Mouse (Mus musculus): ENCODE measurements around the gene Icmt. TPM values are rescaled to one million over a fixed set of nuclear protein-coding genes. Genes with fewer than 3 reads are reported as not detected.

The Icmt gene
- polyA plus RNA-seq, 1 experiment from 2014 or later, result 28.3 TPM

DNA sequence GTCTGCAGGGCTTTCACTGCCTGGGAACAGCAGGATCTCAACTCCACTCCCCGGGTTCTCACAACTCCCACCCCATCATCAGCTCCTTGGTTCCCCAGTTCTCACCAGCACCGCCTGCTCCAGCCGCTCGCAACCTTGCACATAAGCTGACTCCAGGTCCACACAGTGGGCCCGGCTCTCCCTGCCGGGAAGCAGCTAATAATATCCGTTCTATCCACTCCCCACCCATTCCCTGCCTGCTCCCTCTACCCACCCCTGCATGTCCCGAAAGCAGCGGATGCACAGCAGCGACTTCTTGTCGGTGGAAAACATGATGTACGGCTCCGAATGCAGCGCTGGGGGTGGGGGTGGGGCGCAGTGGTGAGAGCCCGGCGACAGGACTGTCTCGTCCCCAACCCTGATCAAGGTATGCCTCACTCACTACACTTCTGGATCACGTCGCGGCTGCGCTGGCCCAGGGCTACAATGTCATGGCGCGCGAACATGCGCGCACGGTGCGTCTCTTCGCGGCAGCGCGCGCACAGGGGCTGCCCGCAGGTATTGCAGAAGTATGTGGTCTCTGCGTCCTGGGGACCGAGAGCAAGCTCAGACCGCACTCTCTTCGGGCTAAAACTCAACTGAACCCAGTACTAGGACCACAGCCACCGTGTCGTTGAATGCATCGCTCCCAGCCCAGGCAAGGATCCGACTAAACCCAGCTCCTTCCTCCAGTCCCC is 18.6 kb downstream of the Icmt start:
- Histone ChIP-seq H3K4me1 (ENCODE audit: control insufficient read depth, insufficient read depth, low read length) (peaks cover 21% of the 10 kb centered on the region; the same call in 1 of the 2 replicates), H3K27me3 (ENCODE audit: control insufficient read depth, insufficient read depth, low read length) (peaks cover 70% of the 10 kb centered on the region), H3K36me3 (ENCODE audit: control insufficient read depth, insufficient read depth, low read length) (no peaks in the 10 kb centered on the region), H3K4me3 (ENCODE audit: low read depth, low read length) (peak overlapping the region; percentile 20), H3K27ac (replicated peaks; ENCODE audit: low read depth, low read length) (no peak overlapping the region), H3K9me3 (ENCODE audit: control insufficient read depth, low read length) (no peaks in the 10 kb centered on the region), H3K9ac (ENCODE audit: low read length) (peak overlapping the region; percentile 12; the same call in 1 of the 2 replicates), H3K4me2 (ENCODE audit: low read depth, severe bottlenecking) (peak overlapping the region; percentile 45)
- under 1% methylated on average over 43 of the region's 43 CpGs for WGBS
- ATAC-seq (ENCODE audit: insufficient number of reproducible peaks, low FRiP score, low TSS enrichment, low read depth) (no peak), DNase-seq (ENCODE audit: low spot score) (peak; percentile 43)

- DNase-seq (ENCODE audit: low spot score), result no peak
- no peak overlapping the region for H3K9ac ChIP-seq (ENCODE audit: low read length)
- H3K36me3 ChIP-seq (ENCODE audit: control insufficient read depth, insufficient read depth, low read length), result no peaks in the 10 kb centered on the region
- 82% methylated on average over 6 of the region's 6 CpGs for WGBS
- no peak overlapping the region for H3K4me2 ChIP-seq (ENCODE audit: low read depth, severe bottlenecking)
- H3K27ac ChIP-seq (replicated peaks; ENCODE audit: low read depth, low read length), result no peak overlapping the region
- ATAC-seq (ENCODE audit: insufficient number of reproducible peaks, low FRiP score, low TSS enrichment, low read depth), result no peak
- H3K4me1 ChIP-seq (ENCODE audit: control insufficient read depth, insufficient read depth, low read length), result peaks cover 18% of the 10 kb centered on the region; the same call in 1 of the 2 replicates
- H3K4me3 ChIP-seq (ENCODE audit: low read depth, low read length), result no peak overlapping the region
- H3K27me3 ChIP-seq (ENCODE audit: control insufficient read depth, insufficient read depth, low read length), result peaks cover 52% of the 10 kb centered on the region
- H3K9me3 ChIP-seq (ENCODE audit: control insufficient read depth, low read length), result no peaks in the 10 kb centered on the region
Measured at GRCm38 (mm10) chr4:152317631-152318033, 20.6 kb downstream of the Icmt start.

- no peak within 1 kb of the TSS for H3K9ac ChIP-seq (ENCODE audit: low read length)
- H3K4me1 ChIP-seq (ENCODE audit: control insufficient read depth, insufficient read depth, low read length), result peaks cover 10% of the 10 kb centered on the region; the same call in 1 of the 2 replicates
- H3K4me3 ChIP-seq (ENCODE audit: low read depth, low read length), result no peak within 1 kb of the TSS
- DNase-seq (ENCODE audit: low spot score) (peak; percentile 64), ATAC-seq (ENCODE audit: insufficient number of reproducible peaks, low FRiP score, low TSS enrichment, low read depth) (no peak)
- no peak within 1 kb of the TSS for H3K27ac ChIP-seq (replicated peaks; ENCODE audit: low read depth, low read length)
- no peaks in the 10 kb centered on the region for H3K36me3 ChIP-seq (ENCODE audit: control insufficient read depth, insufficient read depth, low read length)
- H3K9me3 ChIP-seq (ENCODE audit: control insufficient read depth, low read length), result no peaks in the 10 kb centered on the region
- WGBS, result 4% methylated on average over 26 of the region's 26 CpGs
- H3K27me3 ChIP-seq (ENCODE audit: control insufficient read depth, insufficient read depth, low read length), result peaks cover 42% of the 10 kb centered on the region
- H3K4me2 ChIP-seq (ENCODE audit: low read depth, severe bottlenecking), result peak within 1 kb of the TSS; percentile 30; the same call in 1 of the 2 replicates
Measured at GRCm38 (mm10) chr4:152318517-152319234, 21.6 kb downstream of the Icmt start, which contains the start of gene Rnf207. Gene Rnf207 (minus strand): TSS chr4:152318993.

GRCm38 (mm10) chr4:152321464-152321863 is 24.4 kb downstream of the Icmt start:
- no peak overlapping the region for H3K27ac ChIP-seq (replicated peaks; ENCODE audit: low read depth, low read length)
- H3K4me3 ChIP-seq (ENCODE audit: low read depth, low read length), result no peak overlapping the region
- H3K9me3 ChIP-seq (ENCODE audit: control insufficient read depth, low read length), result no peaks in the 10 kb centered on the region
- no peak for DNase-seq (ENCODE audit: low spot score)
- no peak overlapping the region for H3K4me2 ChIP-seq (ENCODE audit: low read depth, severe bottlenecking)
- H3K4me1 ChIP-seq (ENCODE audit: control insufficient read depth, insufficient read depth, low read length), result no peaks in the 10 kb centered on the region
- peaks cover 14% of the 10 kb centered on the region for H3K27me3 ChIP-seq (ENCODE audit: control insufficient read depth, insufficient read depth, low read length)
- no peak for ATAC-seq (ENCODE audit: insufficient number of reproducible peaks, low FRiP score, low TSS enrichment, low read depth)
- 45% methylated on average over 5 of the region's 5 CpGs for WGBS
- no peak overlapping the region for H3K9ac ChIP-seq (ENCODE audit: low read length)
- H3K36me3 ChIP-seq (ENCODE audit: control insufficient read depth, insufficient read depth, low read length), result no peaks in the 10 kb centered on the region

DNA sequence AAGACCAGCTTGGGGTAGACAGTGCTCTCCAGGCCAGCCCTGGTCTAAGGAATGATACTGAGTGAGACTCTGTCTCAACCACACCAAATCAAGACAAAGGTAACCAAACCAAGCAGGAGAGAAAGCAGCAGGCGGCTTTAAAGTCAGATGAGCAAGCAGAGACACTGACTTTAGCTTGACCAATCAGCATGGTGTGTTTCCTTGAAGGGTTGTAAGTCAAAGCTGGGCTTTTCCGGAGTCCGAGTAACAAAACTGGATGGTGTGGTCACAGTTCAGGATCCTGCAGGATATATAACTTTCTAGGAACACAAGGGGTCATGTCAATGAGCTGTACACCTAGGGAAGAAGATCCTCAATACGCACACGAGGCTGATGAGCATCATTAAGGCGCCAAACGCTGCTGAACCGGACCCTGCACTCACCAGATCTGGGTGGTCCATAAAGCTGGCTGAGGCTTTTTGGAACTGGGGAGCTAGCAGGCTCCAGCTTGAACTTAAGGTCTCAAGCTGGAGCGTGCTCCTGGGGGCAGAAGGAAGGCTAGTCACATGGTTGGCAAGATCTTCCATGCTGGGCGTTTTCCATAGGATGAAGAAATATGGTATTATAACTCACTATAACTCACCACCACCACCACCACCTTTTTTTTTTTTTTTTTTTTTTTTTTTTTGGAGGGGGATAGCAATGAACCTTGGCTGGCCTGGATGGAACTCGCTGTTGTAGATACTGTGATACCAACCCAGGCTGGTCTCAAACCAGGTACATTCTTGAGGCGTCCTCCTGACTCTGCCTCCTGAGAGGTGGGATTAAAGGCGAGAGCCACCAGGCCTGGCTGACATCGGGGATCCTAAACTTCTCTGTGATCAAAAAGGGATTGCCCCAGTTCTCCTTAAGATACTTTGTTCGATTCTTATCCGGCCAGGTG is 27.9 kb downstream of the Icmt start:
- ATAC-seq (ENCODE audit: insufficient number of reproducible peaks, low FRiP score, low TSS enrichment, low read depth) (peak; percentile 49), DNase-seq (ENCODE audit: low spot score) (no peak)
- no peak overlapping the region for H3K27ac ChIP-seq (replicated peaks; ENCODE audit: low read depth, low read length)
- H3K9me3 ChIP-seq (ENCODE audit: control insufficient read depth, low read length), result no peaks in the 10 kb centered on the region
- WGBS, result 54% methylated on average over 16 of the region's 16 CpGs
- H3K27me3 ChIP-seq (ENCODE audit: control insufficient read depth, insufficient read depth, low read length), result no peaks in the 10 kb centered on the region
- peaks cover 12% of the 10 kb centered on the region for H3K4me1 ChIP-seq (ENCODE audit: control insufficient read depth, insufficient read depth, low read length)
- no peak overlapping the region for H3K9ac ChIP-seq (ENCODE audit: low read length)
- H3K36me3 ChIP-seq (ENCODE audit: control insufficient read depth, insufficient read depth, low read length), result peaks cover 10% of the 10 kb centered on the region
- H3K4me2 ChIP-seq (ENCODE audit: low read depth, severe bottlenecking), result no peak overlapping the region
- peak overlapping the region; percentile 99 for H3K4me3 ChIP-seq (ENCODE audit: low read depth, low read length)

DNA sequence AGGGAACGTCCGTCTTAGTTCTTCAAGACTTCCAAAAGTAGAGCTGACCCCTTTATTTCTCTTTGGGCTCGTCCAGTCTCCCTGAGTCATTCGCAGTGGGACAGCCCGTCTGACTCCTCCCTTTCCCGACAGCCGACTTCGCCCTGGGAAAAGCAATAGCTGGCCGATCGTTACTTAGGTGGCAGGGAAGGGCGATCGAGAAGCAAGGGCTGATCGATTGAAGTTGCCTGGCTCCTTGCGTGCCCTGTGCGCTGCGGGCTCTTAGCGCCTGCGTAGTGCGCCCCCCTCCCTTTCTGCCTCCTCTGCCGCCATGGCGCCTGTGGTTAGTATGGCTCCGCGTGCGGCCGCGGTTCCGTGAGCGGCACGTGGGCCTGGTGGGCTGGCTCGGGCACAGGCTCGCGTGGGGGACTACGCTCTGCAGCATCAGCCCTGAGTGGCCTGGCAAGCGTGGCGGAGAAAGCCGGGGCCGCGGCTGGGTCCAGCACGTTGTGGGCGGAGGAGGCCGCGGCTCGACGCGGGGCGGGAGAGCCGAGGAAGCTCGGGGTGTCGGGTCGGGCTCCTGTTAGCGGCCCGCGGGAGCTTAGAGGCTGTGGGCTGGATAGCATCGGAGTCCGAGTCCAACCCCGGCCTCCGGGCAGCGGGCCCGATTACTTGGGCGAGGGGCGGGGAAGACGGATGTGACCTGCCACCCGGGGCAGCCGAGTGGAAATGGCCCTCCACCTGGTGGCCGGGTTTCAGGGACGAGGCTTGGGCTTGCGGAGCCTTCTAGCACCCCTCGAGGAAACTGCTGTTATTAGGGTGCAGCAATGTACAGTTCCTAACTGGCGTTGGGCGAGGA is 28.8 kb downstream of the Icmt start, which contains the start of gene Rpl22:
Gene Rpl22, plus strand, starts transcription at position 169 of the 838 bp plus-strand sequence.
- peaks cover 12% of the 10 kb centered on the region for H3K4me1 ChIP-seq (ENCODE audit: control insufficient read depth, insufficient read depth, low read length)
- ATAC-seq (ENCODE audit: insufficient number of reproducible peaks, low FRiP score, low TSS enrichment, low read depth), result peak; percentile 92
- peak within 1 kb of the TSS; percentile 99 for H3K4me3 ChIP-seq (ENCODE audit: low read depth, low read length)
- H3K36me3 ChIP-seq (ENCODE audit: control insufficient read depth, insufficient read depth, low read length), result peaks cover 14% of the 10 kb centered on the region
- H3K9me3 ChIP-seq (ENCODE audit: control insufficient read depth, low read length), result no peaks in the 10 kb centered on the region
- peak; percentile 94 for DNase-seq (ENCODE audit: low spot score)
- no peak within 1 kb of the TSS; the same call in 1 of the 2 replicates for H3K27ac ChIP-seq (replicated peaks; ENCODE audit: low read depth, low read length)
- under 1% methylated on average over 69 of the region's 70 CpGs for WGBS
- peak within 1 kb of the TSS; percentile 81 for H3K4me2 ChIP-seq (ENCODE audit: low read depth, severe bottlenecking)
- H3K9ac ChIP-seq (ENCODE audit: low read length), result peak within 1 kb of the TSS; percentile 96
- H3K27me3 ChIP-seq (ENCODE audit: control insufficient read depth, insufficient read depth, low read length), result no peaks in the 10 kb centered on the region

GRCm38 (mm10) chr4:152326543-152326942 is 29.5 kb downstream of the Icmt start:
- DNase-seq (ENCODE audit: low spot score) (no peak), ATAC-seq (ENCODE audit: insufficient number of reproducible peaks, low FRiP score, low TSS enrichment, low read depth) (no peak)
- Histone ChIP-seq H3K9ac (ENCODE audit: low read length) (peak overlapping the region; percentile 96), H3K27ac (replicated peaks; ENCODE audit: low read depth, low read length) (no peak overlapping the region), H3K4me3 (ENCODE audit: low read depth, low read length) (peak overlapping the region; percentile 99), H3K36me3 (ENCODE audit: control insufficient read depth, insufficient read depth, low read length) (peaks cover 16% of the 10 kb centered on the region), H3K27me3 (ENCODE audit: control insufficient read depth, insufficient read depth, low read length) (no peaks in the 10 kb centered on the region), H3K9me3 (ENCODE audit: control insufficient read depth, low read length) (no peaks in the 10 kb centered on the region), H3K4me1 (ENCODE audit: control insufficient read depth, insufficient read depth, low read length) (peaks cover 12% of the 10 kb centered on the region), H3K4me2 (ENCODE audit: low read depth, severe bottlenecking) (peak overlapping the region; percentile 81)
- WGBS, result 2% methylated on average over 11 of the region's 11 CpGs

All from limb, embryonic 11.5 days (tissue).